Mouse (Mus musculus) lung, embryonic 14.5 days (tissue): ENCODE measurements around the gene Ntng2. TPM values are rescaled to one million over a fixed set of nuclear protein-coding genes. Genes with fewer than 3 reads are reported as not detected.

Experiments
- ATAC-seq: fragments of 200-750 bp; cut with Nextera tagmentation; 2 replicates; pipeline ENCODE4 v1.8.0; 2017; ENCODE audit warnings: mild to moderate bottlenecking, moderate TSS enrichment, moderate library complexity; ENCODE audit not compliant: insufficient read depth
- DNase-seq: peaks from one replicate; pipeline ENCODE4 v3.0.0-alpha.2; 2015
- H3K27ac ChIP-seq: fragments of 300-500 bp; sonication (generic); 2 replicates; pipeline ENCODE4 v1.5.1; 2014; ENCODE audit warnings: low read depth, mild to moderate bottlenecking, moderate library complexity
- H3K27me3 ChIP-seq: fragments of 300-500 bp; sonication (generic); 2 replicates; pipeline ENCODE4 v1.6.1; 2014; ENCODE audit warnings: low read length, control low read depth; ENCODE audit not compliant: insufficient read depth
- H3K36me3 ChIP-seq: fragments of 300-500 bp; sonication (generic); 2 replicates; pipeline ENCODE4 v1.6.1; 2014; ENCODE audit warnings: control low read depth; ENCODE audit not compliant: insufficient read depth
- H3K4me1 ChIP-seq: fragments of 300-500 bp; sonication (generic); 2 replicates; pipeline ENCODE4 v1.6.1; 2014; ENCODE audit warnings: antibody characterized with exemption, control low read depth; ENCODE audit not compliant: insufficient read depth
- H3K4me2 ChIP-seq: fragments of 300-500 bp; sonication (generic); 2 replicates; pipeline ENCODE4 v1.6.1; 2014; ENCODE audit warnings: mild to moderate bottlenecking
- H3K4me3 ChIP-seq: fragments of 300-500 bp; sonication (generic); 2 replicates; pipeline ENCODE4 v1.5.1; 2014; ENCODE audit warnings: low read depth, low read length
- H3K9ac ChIP-seq: fragments of 300-500 bp; sonication (generic); 2 replicates; pipeline ENCODE4 v1.6.1; 2014
- H3K9me3 ChIP-seq: fragments of 300-500 bp; sonication (generic); 2 replicates; pipeline ENCODE4 v1.6.1; 2016; ENCODE audit warnings: low read depth, low read length, control low read depth
- CTCF ChIP-seq: IDR thresholded peaks from 2 replicates; pipeline ENCODE4 v1.5.1; 2016; ENCODE audit warnings: antibody characterized with exemption, low read depth
- WGBS: fragments of 180-500 bp; shearing (Covaris S2); extraction: QIAGEN DNeasy Blood & Tissue Kit; methylation state at CpG from one replicate; pipeline ENCODE4 v1.1.7; 2014; 5-methylcytosine and 5-hydroxymethylcytosine counted together
- polyA plus RNA-seq: library from polyadenylated mRNA; unstranded; fragments of >200 nt; fragmentation: Nextera tagmentation; extraction: Ambion mirVana; gene quantifications from 2 replicates; pipeline ENCODE4 v1.2.1, GENCODE M21; 2014

The Ntng2 gene
- polyA plus RNA-seq, 1 experiment from 2014 or later = 0.99 TPM

GRCm38 (mm10) chr2:29249852-29250251 lies 3.0 kb downstream of the Ntng2 start:
- Histone ChIP-seq H3K9ac (no peak overlapping the region), H3K9me3 (no peaks in the 10 kb centered on the region), H3K4me2 (peak overlapping the region; percentile 99), H3K36me3 (no peaks in the 10 kb centered on the region), H3K4me1 (no peaks in the 10 kb centered on the region), H3K27me3 (peaks cover 71% of the 10 kb centered on the region), H3K4me3 (peak overlapping the region; percentile 58; the same call in 1 of the 2 replicates), H3K27ac (no peak overlapping the region)
- ATAC-seq (no peak), DNase-seq (no peak)
- TF ChIP-seq CTCF = no peak
- WGBS = 2% methylated on average over 10 of the region's 10 CpGs

GRCm38 (mm10) chr2:29248551-29248950 lies 4.3 kb downstream of the Ntng2 start:
- TF ChIP-seq CTCF = no peak
- H3K9ac ChIP-seq = no peak overlapping the region
- no peak overlapping the region for H3K27ac ChIP-seq
- DNase-seq (no peak), ATAC-seq (no peak)
- H3K4me3 ChIP-seq = no peak overlapping the region
- H3K4me2 ChIP-seq = no peak overlapping the region
- H3K36me3 ChIP-seq = no peaks in the 10 kb centered on the region
- no peaks in the 10 kb centered on the region for H3K4me1 ChIP-seq
- H3K27me3 ChIP-seq = peaks cover 60% of the 10 kb centered on the region
- no peaks in the 10 kb centered on the region for H3K9me3 ChIP-seq
- WGBS = 35% methylated on average over 3 of the region's 3 CpGs

GRCm38 (mm10) chr2:29247386-29247785 lies 5.4 kb downstream of the Ntng2 start:
- DNase-seq = no peak
- no peaks in the 10 kb centered on the region for H3K4me1 ChIP-seq
- no peak overlapping the region for H3K27ac ChIP-seq
- WGBS = 64% methylated on average over 2 of the region's 2 CpGs
- no peak for TF ChIP-seq CTCF
- H3K4me3 ChIP-seq = no peak overlapping the region
- H3K27me3 ChIP-seq = peaks cover 52% of the 10 kb centered on the region
- H3K9me3 ChIP-seq = no peaks in the 10 kb centered on the region
- no peak overlapping the region for H3K9ac ChIP-seq
- ATAC-seq = no peak
- no peak overlapping the region for H3K4me2 ChIP-seq
- H3K36me3 ChIP-seq = no peaks in the 10 kb centered on the region

- 62% methylated on average over 7 of the region's 7 CpGs for WGBS
- no peak for DNase-seq
- H3K4me2 ChIP-seq = no peak overlapping the region
- peaks cover 48% of the 10 kb centered on the region for H3K27me3 ChIP-seq
- TF ChIP-seq CTCF = no peak
- ATAC-seq = no peak
- H3K9ac ChIP-seq = no peak overlapping the region
- no peaks in the 10 kb centered on the region for H3K36me3 ChIP-seq
- H3K4me3 ChIP-seq = no peak overlapping the region
- no peaks in the 10 kb centered on the region for H3K4me1 ChIP-seq
- H3K9me3 ChIP-seq = no peaks in the 10 kb centered on the region
- no peak overlapping the region for H3K27ac ChIP-seq
Measured at GRCm38 (mm10) chr2:29246891-29247290, 5.9 kb downstream of the Ntng2 start.

DNA sequence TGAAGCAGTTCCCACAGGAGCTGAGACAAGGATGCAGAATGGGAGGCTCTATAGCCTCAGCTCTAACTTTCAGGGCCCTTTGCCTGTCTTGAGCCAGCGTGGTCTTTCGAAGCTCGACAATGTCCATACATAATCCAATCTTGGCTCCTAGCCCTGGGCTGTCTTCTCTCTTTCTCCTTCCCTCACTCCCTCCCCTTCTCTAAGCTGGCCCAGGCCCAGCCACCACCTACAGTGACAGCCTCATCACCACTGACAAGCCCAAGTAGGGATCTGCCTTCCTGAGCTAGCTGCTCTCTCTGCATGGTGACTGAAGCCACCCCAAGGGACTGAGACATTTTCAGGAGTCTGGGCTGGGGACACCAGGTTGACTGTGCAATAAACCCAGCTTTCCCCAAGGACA lies 6.5 kb downstream of the Ntng2 start:
- H3K27me3 ChIP-seq = peaks cover 42% of the 10 kb centered on the region
- DNase-seq (peak; percentile 29), ATAC-seq (no peak)
- WGBS = 32% methylated on average over 3 of the region's 3 CpGs
- H3K36me3 ChIP-seq = no peaks in the 10 kb centered on the region
- H3K9me3 ChIP-seq = no peaks in the 10 kb centered on the region
- no peaks in the 10 kb centered on the region for H3K4me1 ChIP-seq
- no peak overlapping the region for H3K4me2 ChIP-seq
- H3K27ac ChIP-seq = no peak overlapping the region
- H3K9ac ChIP-seq = no peak overlapping the region
- no peak for TF ChIP-seq CTCF
- H3K4me3 ChIP-seq = no peak overlapping the region

DNA sequence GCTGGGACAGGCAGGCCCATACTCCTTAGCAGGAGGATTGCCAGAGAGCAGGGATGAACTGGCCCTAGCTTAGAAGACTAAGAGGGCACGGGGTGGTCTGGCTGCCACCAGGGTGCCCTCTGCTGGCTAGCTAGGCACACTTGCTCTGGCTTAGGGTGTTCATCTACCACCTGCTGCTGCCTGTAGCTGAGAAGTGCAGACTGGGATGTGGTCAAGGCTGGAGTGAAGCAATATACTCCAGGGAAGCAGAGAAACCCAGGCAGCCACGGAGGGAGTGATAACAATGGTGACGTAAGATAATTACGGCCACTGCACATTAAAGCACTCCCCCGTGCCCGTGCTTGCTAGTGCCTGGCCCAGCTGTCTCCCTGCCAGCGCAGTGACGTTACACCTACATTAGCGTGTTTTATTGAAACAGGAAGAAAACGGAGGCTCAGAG lies 7.4 kb downstream of the Ntng2 start:
- no peak overlapping the region for H3K4me2 ChIP-seq
- H3K27ac ChIP-seq = no peak overlapping the region
- no peak overlapping the region for H3K4me3 ChIP-seq
- TF ChIP-seq CTCF = peak; percentile 62
- no peaks in the 10 kb centered on the region for H3K36me3 ChIP-seq
- DNase-seq (peak; percentile 40), ATAC-seq (no peak)
- no peaks in the 10 kb centered on the region for H3K9me3 ChIP-seq
- H3K27me3 ChIP-seq = peaks cover 33% of the 10 kb centered on the region
- no peaks in the 10 kb centered on the region for H3K4me1 ChIP-seq
- WGBS = 25% methylated on average over 10 of the region's 10 CpGs
- H3K9ac ChIP-seq = no peak overlapping the region

DNA sequence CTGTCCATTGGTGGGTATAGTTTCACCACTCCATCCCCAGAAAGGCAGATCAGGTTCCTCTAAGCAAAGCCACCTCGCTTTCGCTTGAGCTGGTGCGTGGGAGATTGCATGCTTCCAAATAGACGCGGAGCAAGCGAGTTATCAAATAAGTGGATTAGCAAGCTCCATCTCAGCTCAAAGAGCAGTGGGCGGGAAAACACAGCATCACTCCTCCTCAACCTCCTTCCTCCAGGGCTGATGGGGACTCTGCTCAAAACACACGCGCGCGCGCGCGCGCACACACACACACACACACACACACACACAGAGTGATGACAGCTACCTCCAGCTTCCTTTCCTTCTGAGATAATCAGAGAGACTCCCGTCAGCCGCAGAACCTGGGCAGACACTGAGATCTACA lies 13.5 kb downstream of the Ntng2 start:
- DNase-seq (no peak), ATAC-seq (no peak)
- 62% methylated on average over 17 of the region's 17 CpGs for WGBS
- no peak overlapping the region for H3K27ac ChIP-seq
- no peaks in the 10 kb centered on the region for H3K27me3 ChIP-seq
- H3K9me3 ChIP-seq = no peaks in the 10 kb centered on the region
- no peak overlapping the region for H3K4me3 ChIP-seq
- no peaks in the 10 kb centered on the region for H3K4me1 ChIP-seq
- TF ChIP-seq CTCF = no peak
- H3K9ac ChIP-seq = no peak overlapping the region
- H3K4me2 ChIP-seq = no peak overlapping the region
- H3K36me3 ChIP-seq = no peaks in the 10 kb centered on the region

- Histone ChIP-seq H3K27ac (no peak overlapping the region), H3K4me1 (no peaks in the 10 kb centered on the region), H3K36me3 (no peaks in the 10 kb centered on the region), H3K9ac (no peak overlapping the region), H3K27me3 (no peaks in the 10 kb centered on the region), H3K9me3 (no peaks in the 10 kb centered on the region), H3K4me2 (no peak overlapping the region), H3K4me3 (no peak overlapping the region)
- peak; percentile 63 for DNase-seq
- 16% methylated on average over 4 of the region's 4 CpGs for WGBS
- ATAC-seq = no peak
- TF ChIP-seq CTCF = peak; percentile 75
Measured at GRCm38 (mm10) chr2:29237623-29238022, 15.2 kb downstream of the Ntng2 start.
